Mouse (Mus musculus) hindbrain, embryonic 13.5 days (tissue): ENCODE results near the gene Smc2. TPM values are rescaled to one million over a fixed set of nuclear protein-coding genes. Genes with fewer than 3 reads are reported as not detected.
"Not testable (repeated sequence)": the region's sequence is repeated elsewhere in the genome, so short reads cannot be mapped to it uniquely, and the experiment has no call there.

ENCODE experiments used
- ATAC-seq: fragments of 200-750 bp; cut with Nextera tagmentation; 2 replicates; pipeline ENCODE4 v1.8.0; 2017; ENCODE audit warnings: moderate TSS enrichment; ENCODE audit not compliant: low FRiP score
- H3K27ac ChIP-seq: fragments of 300-500 bp; sonication (generic); 2 replicates; pipeline ENCODE4 v1.5.1; 2015; ENCODE audit warnings: inconsistent platforms, mild to moderate bottlenecking, moderate library complexity
- H3K27me3 ChIP-seq: fragments of 300-500 bp; sonication (generic); 2 replicates; pipeline ENCODE4 v1.6.1; 2015; ENCODE audit warnings: mild to moderate bottlenecking, inconsistent platforms
- H3K36me3 ChIP-seq: fragments of 300-500 bp; sonication (generic); 2 replicates; pipeline ENCODE4 v1.6.1; 2015; ENCODE audit warnings: mild to moderate bottlenecking, inconsistent platforms
- H3K4me1 ChIP-seq: fragments of 300-500 bp; sonication (generic); replicated peaks from 2 replicates; pipeline ENCODE4 v1.6.1; 2015; ENCODE audit warnings: inconsistent platforms
- H3K4me2 ChIP-seq: fragments of 300-500 bp; sonication (generic); 2 replicates; pipeline ENCODE4 v1.6.1; 2015; ENCODE audit warnings: inconsistent platforms, mild to moderate bottlenecking, moderate library complexity
- H3K4me3 ChIP-seq: fragments of 300-500 bp; sonication (generic); 2 replicates; pipeline ENCODE4 v1.5.1; 2015; ENCODE audit warnings: mild to moderate bottlenecking, inconsistent platforms
- H3K9ac ChIP-seq: fragments of 300-500 bp; sonication (generic); 2 replicates; pipeline ENCODE4 v1.6.1; 2015; ENCODE audit warnings: mild to moderate bottlenecking, inconsistent platforms
- H3K9me3 ChIP-seq: fragments of 300-500 bp; sonication (generic); 2 replicates; pipeline ENCODE4 v1.6.1; 2016; ENCODE audit warnings: inconsistent platforms
- WGBS: fragments of 180-500 bp; shearing (Covaris S2); methylation state at CpG from one replicate; pipeline ENCODE4 v1.1.7; 2015; 5-methylcytosine and 5-hydroxymethylcytosine counted together
- polyA plus RNA-seq: library from polyadenylated mRNA; unstranded; fragments of >200 nt; fragmentation: Nextera tagmentation; extraction: Ambion mirVana; gene quantifications from 2 replicates; pipeline ENCODE4 v1.2.1, GENCODE M21; 2015

The Smc2 gene
- 73.9 and 83.2 TPM in 2 replicates for polyA plus RNA-seq

- H3K4me2 ChIP-seq, result peak within 1 kb of the TSS; percentile 76
- H3K27me3 ChIP-seq, result no peaks in the 10 kb centered on the region
- peak; percentile 99 for ATAC-seq
- peaks cover 9% of the 10 kb centered on the region for H3K4me1 ChIP-seq
- peak within 1 kb of the TSS; percentile 73 for H3K9ac ChIP-seq
- no peaks in the 10 kb centered on the region for H3K9me3 ChIP-seq
- peak within 1 kb of the TSS; percentile 87 for H3K27ac ChIP-seq
- peak within 1 kb of the TSS; percentile 73 for H3K4me3 ChIP-seq
- WGBS, result under 1% methylated on average over 53 of the region's 53 CpGs
- peaks cover 19% of the 10 kb centered on the region for H3K36me3 ChIP-seq
Measured at GRCm38 (mm10) chr4:52438886-52439664, at the start of gene Smc2. Smc2 (plus strand) TSS chr4:52439243.

GRCm38 (mm10) chr4:52411587-52411986 lies 27.5 kb upstream of the Smc2 start:
- no peaks in the 10 kb centered on the region for H3K4me1 ChIP-seq
- no peak overlapping the region for H3K4me3 ChIP-seq
- no peak overlapping the region for H3K27ac ChIP-seq
- H3K27me3 ChIP-seq, result no peaks in the 10 kb centered on the region
- H3K9ac ChIP-seq, result no peak overlapping the region
- ATAC-seq, result no peak
- no peak overlapping the region for H3K4me2 ChIP-seq
- 84% methylated on average over 2 of the region's 2 CpGs for WGBS
- H3K36me3 ChIP-seq, result no peaks in the 10 kb centered on the region
- H3K9me3 ChIP-seq, result no peaks in the 10 kb centered on the region; the same call in 1 of the 2 replicates

DNA sequence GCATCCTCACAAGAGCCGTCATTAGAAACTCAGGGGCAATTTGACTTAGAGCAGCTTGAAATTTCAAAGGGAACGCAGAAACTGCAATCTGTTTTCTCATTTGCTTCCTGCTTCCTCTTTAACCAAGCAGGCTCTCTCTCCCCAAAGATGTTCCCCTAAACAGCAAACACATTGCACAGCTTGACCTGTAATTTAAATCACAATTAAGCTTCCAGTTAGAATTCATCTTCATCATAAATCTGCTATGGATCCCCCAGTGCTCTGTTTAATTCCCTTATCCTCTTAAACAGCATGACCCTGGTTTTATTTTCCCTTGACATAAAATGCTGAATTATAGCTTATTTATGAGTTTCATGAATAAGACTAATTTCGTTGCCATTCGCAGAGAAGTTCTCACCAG lies 15.4 kb upstream of the Smc2 start:
- Histone ChIP-seq H3K9ac (no peak overlapping the region), H3K4me3 (no peak overlapping the region), H3K27ac (no peak overlapping the region), H3K4me1 (no peaks in the 10 kb centered on the region), H3K9me3 (no peaks in the 10 kb centered on the region), H3K36me3 (no peaks in the 10 kb centered on the region), H3K27me3 (no peaks in the 10 kb centered on the region), H3K4me2 (no peak overlapping the region)
- ATAC-seq, result no peak
- WGBS, result 68% methylated on average over 4 of the region's 4 CpGs

- Histone ChIP-seq H3K4me1 (no peaks in the 10 kb centered on the region), H3K9ac (no peak overlapping the region), H3K27ac (no peak overlapping the region), H3K36me3 (no peaks in the 10 kb centered on the region), H3K4me3 (no peak overlapping the region), H3K4me2 (no peak overlapping the region), H3K9me3 (no peaks in the 10 kb centered on the region), H3K27me3 (no peaks in the 10 kb centered on the region)
- 58% methylated on average over 7 of the region's 7 CpGs for WGBS
- no peak for ATAC-seq
Measured at GRCm38 (mm10) chr4:52429310-52430198, 9.5 kb upstream of the Smc2 start.

DNA sequence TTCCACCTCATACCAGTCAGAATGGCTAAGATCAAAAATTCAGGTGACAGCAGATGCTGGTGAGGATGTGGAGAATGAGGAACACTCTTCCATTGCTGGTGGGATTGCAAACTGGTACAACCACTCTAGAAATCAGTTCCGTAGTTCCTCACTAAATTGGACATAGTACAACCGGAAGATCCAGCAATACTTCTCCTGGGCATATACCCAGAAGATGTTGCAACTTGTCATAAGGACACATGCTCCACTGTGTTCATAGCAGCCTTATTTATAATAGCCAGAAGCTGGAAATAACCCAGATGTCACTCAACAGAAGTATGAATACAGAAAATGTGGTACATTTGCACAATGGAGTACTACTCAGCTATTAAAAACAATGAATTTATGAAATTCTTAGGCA lies 3.5 kb upstream of the Smc2 start:
- not testable (repeated sequence) for ATAC-seq, H3K9ac ChIP-seq, H3K36me3 ChIP-seq, H3K27me3 ChIP-seq, H3K4me2 ChIP-seq, H3K4me3 ChIP-seq, H3K9me3 ChIP-seq, H3K4me1 ChIP-seq, H3K27ac ChIP-seq
- WGBS, result 97% methylated on average over 2 of the region's 2 CpGs

GRCm38 (mm10) chr4:52438371-52438885 lies 615 bp upstream of the Smc2 start:
- peak overlapping the region; percentile 76 for H3K4me2 ChIP-seq
- no peaks in the 10 kb centered on the region for H3K9me3 ChIP-seq
- peak overlapping the region; percentile 73 for H3K4me3 ChIP-seq
- peaks cover 13% of the 10 kb centered on the region for H3K36me3 ChIP-seq
- ATAC-seq, result no peak; the same call in 1 of the 2 replicates
- H3K4me1 ChIP-seq, result peaks cover 9% of the 10 kb centered on the region
- peak overlapping the region; percentile 73 for H3K9ac ChIP-seq
- peak overlapping the region; percentile 87 for H3K27ac ChIP-seq
- under 1% methylated on average over 20 of the region's 20 CpGs for WGBS
- H3K27me3 ChIP-seq, result no peaks in the 10 kb centered on the region

DNA sequence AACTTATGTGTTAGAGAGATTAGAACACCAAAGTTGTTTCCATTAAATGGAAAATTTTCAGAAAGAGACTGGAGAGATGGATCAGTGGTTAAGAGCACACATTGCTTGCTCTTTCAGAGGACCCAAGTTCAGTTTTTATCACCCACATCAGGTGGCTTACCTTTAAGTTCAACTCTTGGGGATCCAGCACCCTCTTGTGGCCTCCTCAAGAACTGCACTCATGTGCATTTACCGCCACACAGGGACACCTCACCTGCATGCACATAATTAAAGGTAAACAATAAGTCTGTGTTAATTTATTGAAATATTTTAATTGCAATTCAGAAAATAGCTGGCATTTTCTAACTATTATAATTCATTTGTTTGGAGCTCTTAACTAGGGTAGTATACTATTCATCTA lies 20.7 kb downstream of the Smc2 start:
- no peak overlapping the region for H3K4me2 ChIP-seq
- 100% methylated on average over 1 of the region's 1 CpGs for WGBS
- no peak for ATAC-seq
- H3K27me3 ChIP-seq, result no peaks in the 10 kb centered on the region
- H3K4me1 ChIP-seq, result no peaks in the 10 kb centered on the region
- peaks cover 16% of the 10 kb centered on the region for H3K36me3 ChIP-seq
- no peak overlapping the region for H3K27ac ChIP-seq
- no peak overlapping the region for H3K4me3 ChIP-seq
- H3K9me3 ChIP-seq, result no peaks in the 10 kb centered on the region
- H3K9ac ChIP-seq, result no peak overlapping the region

DNA sequence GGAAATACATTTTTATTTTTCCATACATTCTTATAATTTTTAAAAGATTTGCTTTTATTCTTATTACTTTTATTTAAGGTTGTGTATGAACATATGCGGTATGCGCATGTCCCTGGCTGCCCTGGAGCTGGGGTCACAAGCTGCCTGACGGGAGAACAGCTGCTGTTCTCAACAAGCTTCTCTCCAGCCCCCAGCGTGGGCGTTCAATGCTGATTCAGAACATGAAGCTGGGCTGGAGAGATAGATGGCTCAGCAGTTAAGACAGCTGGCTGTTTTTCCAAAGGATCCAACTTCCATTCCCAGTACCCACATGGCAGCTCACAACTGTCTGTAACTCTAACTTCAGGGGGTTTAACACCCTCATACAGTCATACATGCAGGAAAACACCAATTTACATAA lies 22.3 kb downstream of the Smc2 start:
- H3K36me3 ChIP-seq, result peaks cover 16% of the 10 kb centered on the region
- no peak overlapping the region for H3K4me3 ChIP-seq
- ATAC-seq, result no peak
- no peaks in the 10 kb centered on the region for H3K9me3 ChIP-seq
- H3K27ac ChIP-seq, result no peak overlapping the region
- no peaks in the 10 kb centered on the region for H3K27me3 ChIP-seq
- WGBS, result 91% methylated on average over 5 of the region's 5 CpGs
- no peak overlapping the region for H3K9ac ChIP-seq
- H3K4me2 ChIP-seq, result no peak overlapping the region
- H3K4me1 ChIP-seq, result no peaks in the 10 kb centered on the region

DNA sequence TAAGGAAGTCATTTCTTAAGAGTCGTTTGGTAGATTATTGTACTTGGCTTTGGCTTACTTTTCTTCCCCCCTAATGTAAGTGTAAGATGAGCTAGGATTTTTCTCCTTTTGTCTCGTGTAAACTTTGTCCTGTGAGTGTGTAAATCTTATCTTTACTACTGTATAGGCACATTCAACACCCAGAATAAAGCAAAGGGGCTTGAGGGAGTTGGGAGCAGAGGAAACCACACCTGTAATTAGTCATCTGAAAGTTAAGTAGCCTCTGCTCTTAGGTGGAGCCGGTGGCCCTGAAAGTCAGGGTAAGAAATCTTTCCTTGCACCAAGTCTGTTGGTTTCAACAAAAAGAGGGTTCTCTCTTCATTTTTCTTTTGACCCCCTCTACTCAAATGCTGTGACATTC lies 34.4 kb downstream of the Smc2 start:
- Histone ChIP-seq H3K4me3 (no peak overlapping the region), H3K4me1 (no peaks in the 10 kb centered on the region), H3K27ac (no peak overlapping the region), H3K9me3 (no peaks in the 10 kb centered on the region), H3K4me2 (no peak overlapping the region), H3K36me3 (peaks cover 8% of the 10 kb centered on the region; the same call in 1 of the 2 replicates), H3K27me3 (no peaks in the 10 kb centered on the region), H3K9ac (no peak overlapping the region)
- 98% methylated on average over 3 of the region's 3 CpGs for WGBS
- ATAC-seq, result no peak

GRCm38 (mm10) chr4:52487486-52487885 lies 48.4 kb downstream of the Smc2 start:
- no peaks in the 10 kb centered on the region for H3K4me1 ChIP-seq
- H3K9me3 ChIP-seq, result no peaks in the 10 kb centered on the region
- WGBS, result 85% methylated on average over 4 of the region's 4 CpGs
- H3K4me3 ChIP-seq, result no peak overlapping the region
- no peak for ATAC-seq
- no peaks in the 10 kb centered on the region for H3K27me3 ChIP-seq
- peaks cover 8% of the 10 kb centered on the region; the same call in 1 of the 2 replicates for H3K36me3 ChIP-seq
- no peak overlapping the region for H3K9ac ChIP-seq
- no peak overlapping the region for H3K4me2 ChIP-seq
- H3K27ac ChIP-seq, result no peak overlapping the region

- not testable (repeated sequence) for ATAC-seq, H3K4me2 ChIP-seq
- WGBS, result 97% methylated on average over 10 of the region's 10 CpGs
Measured at GRCm38 (mm10) chr4:52497144-52497543, 58.1 kb downstream of the Smc2 start, which contains the start of gene Vma21-ps. Vma21-ps (minus strand) TSS chr4:52497244.

GRCm38 (mm10) chr4:52517580-52517979 lies 78.5 kb downstream of the Smc2 start:
- no peak overlapping the region for H3K27ac ChIP-seq
- H3K4me1 ChIP-seq, result no peaks in the 10 kb centered on the region
- no peak overlapping the region for H3K9ac ChIP-seq
- H3K4me2 ChIP-seq, result no peak overlapping the region
- H3K36me3 ChIP-seq, result no peaks in the 10 kb centered on the region
- 7% methylated on average over 4 of the region's 4 CpGs for WGBS
- ATAC-seq, result no peak
- no peaks in the 10 kb centered on the region for H3K9me3 ChIP-seq
- H3K4me3 ChIP-seq, result no peak overlapping the region
- H3K27me3 ChIP-seq, result no peaks in the 10 kb centered on the region

More at GRCm38 (mm10) chr4:52497144-52497543, 58.1 kb downstream of the Smc2 start, which contains the start of gene Vma21-ps:
- H3K27me3 ChIP-seq, H3K9ac ChIP-seq, H3K27ac ChIP-seq, H3K4me1 ChIP-seq, H3K36me3 ChIP-seq, H3K4me3 ChIP-seq, H3K9me3 ChIP-seq: not testable (repeated sequence)
